Mouse (Mus musculus): ENCODE measurements around the gene Cnot11. TPM values are rescaled to one million over a fixed set of nuclear protein-coding genes. Genes with fewer than 3 reads are reported as not detected.

Gene Cnot11
- polyA plus RNA-seq, 1 experiment from 2014 or later = 19.8 TPM

DNA sequence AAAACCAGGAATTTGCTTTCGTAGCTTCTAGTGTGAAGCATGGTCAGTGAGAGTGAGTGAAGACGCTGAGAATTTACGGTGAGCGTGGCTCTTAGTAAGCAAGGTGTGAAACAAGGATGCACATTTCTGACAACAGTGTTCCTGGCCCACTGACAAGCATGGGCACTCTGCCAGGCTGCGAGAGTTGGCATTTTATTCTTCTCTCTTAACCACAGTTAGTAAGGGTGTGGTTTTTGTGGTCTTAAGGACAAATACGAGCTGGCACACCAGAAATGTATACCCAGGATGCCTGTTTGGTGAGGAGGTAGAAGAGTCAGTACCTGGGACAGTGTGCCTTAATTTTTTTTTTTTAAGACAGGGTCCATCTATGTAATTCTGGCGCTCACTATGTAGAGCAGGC, 10.8 kb downstream of the Cnot11 start:
- DNase-seq (ENCODE audit: low spot score) = no peak
- H3K27me3 ChIP-seq (replicated peaks; ENCODE audit: control insufficient read depth, insufficient read depth, low read length) = no peaks in the 10 kb centered on the region

DNA sequence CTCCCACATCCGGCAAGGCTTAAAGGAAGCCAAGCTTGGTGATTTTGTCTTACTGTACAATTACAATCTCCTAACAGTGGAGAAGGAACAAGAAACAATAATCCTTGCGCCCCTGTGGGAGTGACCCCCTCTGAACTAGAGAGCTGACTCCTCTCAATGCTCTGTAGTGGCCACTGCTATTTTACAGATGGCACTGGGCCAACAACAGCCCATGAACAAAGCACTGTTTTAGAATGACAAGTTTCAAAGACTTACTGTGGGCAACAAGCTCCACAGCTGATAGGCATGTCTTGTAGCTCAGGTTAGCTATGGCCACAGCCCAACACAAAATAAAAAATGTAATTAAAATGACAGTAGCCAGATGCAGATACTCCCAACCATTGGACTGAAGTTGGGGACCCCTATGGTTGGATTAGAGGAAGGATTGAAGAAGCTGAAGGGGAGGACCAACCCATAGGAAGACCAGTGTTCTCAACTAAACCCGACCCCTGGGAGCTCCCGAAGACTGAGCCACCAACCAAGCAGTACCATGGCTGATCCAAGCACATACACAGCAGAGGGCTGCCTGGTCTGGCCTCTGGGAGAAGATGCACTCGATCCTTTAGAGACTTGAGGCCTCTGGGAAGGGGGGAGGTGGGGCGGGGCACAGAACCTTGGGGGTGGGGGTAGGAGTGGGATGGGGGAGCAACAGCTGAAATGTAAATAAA, 11.5 kb downstream of the Cnot11 start:
- H3K27ac ChIP-seq (ENCODE audit: low read depth, low read length) = no peak overlapping the region
- no peaks in the 10 kb centered on the region for H3K9me3 ChIP-seq (replicated peaks; ENCODE audit: control insufficient read depth, low read length)
- no peak overlapping the region for H3K9ac ChIP-seq (ENCODE audit: low read length)
- H3K4me1 ChIP-seq (ENCODE audit: control insufficient read depth, insufficient read depth, low read length) = no peaks in the 10 kb centered on the region
- H3K36me3 ChIP-seq (ENCODE audit: control insufficient read depth, insufficient read depth, low read length) = peaks cover 65% of the 10 kb centered on the region
- ATAC-seq (no peak), DNase-seq (ENCODE audit: low spot score) (no peak)
- H3K27me3 ChIP-seq (replicated peaks; ENCODE audit: control insufficient read depth, insufficient read depth, low read length) = no peaks in the 10 kb centered on the region
- no peak overlapping the region for H3K4me3 ChIP-seq (ENCODE audit: low read depth, low read length)
- no peak overlapping the region for H3K4me2 ChIP-seq (ENCODE audit: low read length)
- 92% methylated on average over 6 of the region's 6 CpGs for WGBS

More for the DNA sequence above, 10.8 kb downstream of the Cnot11 start:
- Histone ChIP-seq H3K27ac (ENCODE audit: low read depth, low read length) (no peak overlapping the region), H3K4me1 (ENCODE audit: control insufficient read depth, insufficient read depth, low read length) (no peaks in the 10 kb centered on the region), H3K9ac (ENCODE audit: low read length) (no peak overlapping the region), H3K4me2 (ENCODE audit: low read length) (no peak overlapping the region), H3K4me3 (ENCODE audit: low read depth, low read length) (no peak overlapping the region), H3K36me3 (ENCODE audit: control insufficient read depth, insufficient read depth, low read length) (peaks cover 67% of the 10 kb centered on the region), H3K9me3 (replicated peaks; ENCODE audit: control insufficient read depth, low read length) (0 out of 2 replicates have a peak, but pooled peaks cover 1% of the 10 kb centered on the region)
- WGBS = 80% methylated on average over 7 of the region's 7 CpGs
- ATAC-seq = no peak

DNA sequence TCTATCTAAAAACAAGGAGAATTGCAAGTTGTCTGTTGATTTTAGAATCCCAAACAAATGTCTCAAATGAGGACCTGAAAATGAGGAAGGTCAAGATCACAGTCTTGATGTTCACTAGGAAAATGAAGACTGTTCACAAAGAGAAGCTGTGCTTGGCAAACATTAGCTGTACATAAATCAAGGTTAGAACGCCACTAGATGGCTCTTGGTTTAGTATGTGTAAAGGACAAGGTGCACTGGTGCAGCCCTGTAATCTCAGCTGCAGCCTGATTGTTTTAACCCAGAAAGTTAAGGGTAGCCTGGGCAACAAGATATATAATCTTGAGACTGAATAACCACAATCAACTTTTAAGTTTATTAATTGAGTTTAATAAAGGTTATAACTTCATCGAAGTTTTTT, 12.4 kb downstream of the Cnot11 start:
- 78% methylated on average over 2 of the region's 2 CpGs for WGBS
- no peaks in the 10 kb centered on the region for H3K9me3 ChIP-seq (replicated peaks; ENCODE audit: control insufficient read depth, low read length)
- ATAC-seq (no peak), DNase-seq (ENCODE audit: low spot score) (no peak)
- no peak overlapping the region for H3K9ac ChIP-seq (ENCODE audit: low read length)
- H3K36me3 ChIP-seq (ENCODE audit: control insufficient read depth, insufficient read depth, low read length) = peaks cover 69% of the 10 kb centered on the region
- H3K4me1 ChIP-seq (ENCODE audit: control insufficient read depth, insufficient read depth, low read length) = no peaks in the 10 kb centered on the region
- H3K27ac ChIP-seq (ENCODE audit: low read depth, low read length) = no peak overlapping the region
- H3K4me2 ChIP-seq (ENCODE audit: low read length) = no peak overlapping the region
- no peak overlapping the region for H3K4me3 ChIP-seq (ENCODE audit: low read depth, low read length)
- no peaks in the 10 kb centered on the region for H3K27me3 ChIP-seq (replicated peaks; ENCODE audit: control insufficient read depth, insufficient read depth, low read length)

GRCm38 (mm10) chr1:39549831-39550230, 15.0 kb downstream of the Cnot11 start:
- no peaks in the 10 kb centered on the region for H3K9me3 ChIP-seq (replicated peaks; ENCODE audit: control insufficient read depth, low read length)
- no peaks in the 10 kb centered on the region for H3K27me3 ChIP-seq (replicated peaks; ENCODE audit: control insufficient read depth, insufficient read depth, low read length)
- no peak for ATAC-seq
- WGBS = 87% methylated on average over 2 of the region's 2 CpGs
- no peak overlapping the region for H3K27ac ChIP-seq (ENCODE audit: low read depth, low read length)
- H3K9ac ChIP-seq (ENCODE audit: low read length) = no peak overlapping the region
- no peak overlapping the region for H3K4me2 ChIP-seq (ENCODE audit: low read length)
- DNase-seq (ENCODE audit: low spot score) = no peak
- H3K4me3 ChIP-seq (ENCODE audit: low read depth, low read length) = no peak overlapping the region
- peaks cover 66% of the 10 kb centered on the region for H3K36me3 ChIP-seq (ENCODE audit: control insufficient read depth, insufficient read depth, low read length)
- no peaks in the 10 kb centered on the region for H3K4me1 ChIP-seq (ENCODE audit: control insufficient read depth, insufficient read depth, low read length)

DNA sequence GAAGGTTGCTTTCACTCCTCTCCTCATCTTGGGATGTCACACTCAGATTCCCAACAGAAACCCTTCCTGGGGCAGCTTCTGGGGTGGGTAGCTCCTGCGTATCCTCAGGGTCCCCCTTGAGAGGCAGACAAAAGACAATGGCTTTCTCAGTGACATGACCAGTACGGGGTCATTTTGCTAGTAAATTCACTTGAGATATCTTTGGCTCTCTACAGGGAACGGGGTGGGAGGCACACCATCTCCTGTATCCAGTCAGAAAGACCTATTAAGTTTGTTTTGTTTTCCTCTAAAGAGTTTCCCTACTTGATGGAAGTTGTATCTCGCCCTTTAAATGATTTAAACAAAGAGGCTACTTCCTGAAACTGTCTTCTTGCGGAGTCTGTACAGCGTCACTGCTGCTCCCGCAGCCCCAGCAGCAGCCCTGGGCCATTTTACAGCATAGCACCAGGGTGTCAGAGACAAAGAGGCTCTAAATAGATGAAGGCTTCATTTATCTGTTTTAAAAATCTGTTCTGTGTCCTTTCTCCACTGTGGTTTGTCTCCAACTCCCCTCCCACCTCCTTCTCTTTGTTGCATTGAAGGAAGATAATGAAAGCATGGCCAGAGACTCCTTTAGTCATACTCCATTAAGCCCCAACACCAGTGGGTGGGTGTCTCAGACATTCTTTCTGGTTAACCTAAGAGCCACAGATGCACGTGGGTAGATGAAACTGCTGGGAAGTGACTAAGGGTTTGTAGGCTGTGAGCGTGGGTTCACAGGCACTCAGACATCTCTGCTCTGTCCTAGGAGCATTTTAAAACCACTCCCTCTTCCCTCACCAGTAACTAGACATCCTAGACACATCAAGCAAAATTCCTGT, 21.0 kb downstream of the Cnot11 start:
- Histone ChIP-seq H3K4me3 (ENCODE audit: low read depth, low read length) (no peak overlapping the region), H3K36me3 (ENCODE audit: control insufficient read depth, insufficient read depth, low read length) (peaks cover 65% of the 10 kb centered on the region), H3K4me1 (ENCODE audit: control insufficient read depth, insufficient read depth, low read length) (no peaks in the 10 kb centered on the region), H3K27me3 (replicated peaks; ENCODE audit: control insufficient read depth, insufficient read depth, low read length) (no peaks in the 10 kb centered on the region), H3K27ac (ENCODE audit: low read depth, low read length) (no peak overlapping the region), H3K9ac (ENCODE audit: low read length) (no peak overlapping the region), H3K4me2 (ENCODE audit: low read length) (no peak overlapping the region), H3K9me3 (replicated peaks; ENCODE audit: control insufficient read depth, low read length) (no peaks in the 10 kb centered on the region)
- no peak for ATAC-seq
- DNase-seq (ENCODE audit: low spot score) = no peak
- WGBS = 63% methylated on average over 9 of the region's 9 CpGs

DNA sequence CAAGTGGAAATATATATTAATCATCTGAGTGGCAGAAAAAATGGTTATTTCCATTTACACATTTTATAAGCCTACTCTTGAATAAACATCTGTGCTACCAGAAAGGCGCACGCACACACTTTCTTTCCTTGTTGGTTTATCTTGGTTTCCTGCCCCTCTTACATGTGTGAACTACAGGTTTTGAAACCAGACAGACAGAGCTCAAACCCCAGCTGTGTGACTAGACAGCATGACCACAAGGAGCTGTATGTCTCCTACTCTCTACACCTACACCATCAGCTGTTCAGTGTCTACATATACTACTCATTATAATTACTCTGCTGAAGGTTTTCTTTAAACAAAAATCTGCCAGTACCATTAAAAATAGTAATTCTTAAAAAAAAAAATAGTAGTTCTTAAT, 24.2 kb downstream of the Cnot11 start:
- WGBS = 95% methylated on average over 2 of the region's 2 CpGs
- DNase-seq (ENCODE audit: low spot score) = no peak

DNA sequence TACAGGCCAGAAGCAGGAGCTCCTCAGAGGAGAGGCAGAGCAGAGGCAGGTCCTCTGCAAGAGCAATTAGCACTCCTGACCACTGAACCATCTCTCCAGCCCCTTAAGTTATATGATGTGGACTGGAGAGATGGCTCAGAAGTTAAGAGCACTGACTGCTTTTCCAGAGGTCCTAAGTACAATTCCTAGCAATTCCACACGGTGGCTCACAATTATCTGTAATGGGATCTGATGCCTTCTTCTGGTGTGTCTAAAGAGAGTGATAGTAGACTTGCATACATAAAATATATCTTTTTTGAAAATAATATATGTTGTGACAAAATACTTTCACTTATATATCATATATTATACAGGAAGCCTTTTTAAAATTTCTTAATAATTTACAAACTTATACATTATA, 27.1 kb downstream of the Cnot11 start:
- WGBS = 58% methylated on average over 1 of the region's 1 CpGs
- Histone ChIP-seq H3K4me2 (ENCODE audit: low read length) (no peak overlapping the region), H3K9me3 (replicated peaks; ENCODE audit: control insufficient read depth, low read length) (no peaks in the 10 kb centered on the region), H3K27me3 (replicated peaks; ENCODE audit: control insufficient read depth, insufficient read depth, low read length) (no peaks in the 10 kb centered on the region), H3K4me1 (ENCODE audit: control insufficient read depth, insufficient read depth, low read length) (no peaks in the 10 kb centered on the region), H3K9ac (ENCODE audit: low read length) (no peak overlapping the region), H3K36me3 (ENCODE audit: control insufficient read depth, insufficient read depth, low read length) (peaks cover 31% of the 10 kb centered on the region), H3K27ac (ENCODE audit: low read depth, low read length) (no peak overlapping the region), H3K4me3 (ENCODE audit: low read depth, low read length) (no peak overlapping the region)
- DNase-seq (ENCODE audit: low spot score) (peak; percentile 17), ATAC-seq (no peak)

More for the DNA sequence above, 24.2 kb downstream of the Cnot11 start:
- peaks cover 53% of the 10 kb centered on the region for H3K36me3 ChIP-seq (ENCODE audit: control insufficient read depth, insufficient read depth, low read length)
- no peak overlapping the region for H3K4me3 ChIP-seq (ENCODE audit: low read depth, low read length)
- H3K4me1 ChIP-seq (ENCODE audit: control insufficient read depth, insufficient read depth, low read length) = no peaks in the 10 kb centered on the region
- H3K9me3 ChIP-seq (replicated peaks; ENCODE audit: control insufficient read depth, low read length) = no peaks in the 10 kb centered on the region
- H3K27me3 ChIP-seq (replicated peaks; ENCODE audit: control insufficient read depth, insufficient read depth, low read length) = no peaks in the 10 kb centered on the region
- no peak for ATAC-seq
- H3K27ac ChIP-seq (ENCODE audit: low read depth, low read length) = no peak overlapping the region
- no peak overlapping the region for H3K4me2 ChIP-seq (ENCODE audit: low read length)
- no peak overlapping the region for H3K9ac ChIP-seq (ENCODE audit: low read length)

- Histone ChIP-seq H3K4me1 (ENCODE audit: control insufficient read depth, insufficient read depth, low read length) (no peaks in the 10 kb centered on the region), H3K36me3 (ENCODE audit: control insufficient read depth, insufficient read depth, low read length) (peaks cover 31% of the 10 kb centered on the region), H3K9me3 (replicated peaks; ENCODE audit: control insufficient read depth, low read length) (no peaks in the 10 kb centered on the region), H3K9ac (ENCODE audit: low read length) (no peak overlapping the region), H3K4me3 (ENCODE audit: low read depth, low read length) (no peak overlapping the region), H3K4me2 (ENCODE audit: low read length) (no peak overlapping the region), H3K27me3 (replicated peaks; ENCODE audit: control insufficient read depth, insufficient read depth, low read length) (no peaks in the 10 kb centered on the region), H3K27ac (ENCODE audit: low read depth, low read length) (no peak overlapping the region)
- no peak for ATAC-seq
- no peak for DNase-seq (ENCODE audit: low spot score)
- 82% methylated on average over 7 of the region's 7 CpGs for WGBS
These were observed 28.4 kb downstream of the Cnot11 start for GRCm38 (mm10) chr1:39563161-39563560.

DNA sequence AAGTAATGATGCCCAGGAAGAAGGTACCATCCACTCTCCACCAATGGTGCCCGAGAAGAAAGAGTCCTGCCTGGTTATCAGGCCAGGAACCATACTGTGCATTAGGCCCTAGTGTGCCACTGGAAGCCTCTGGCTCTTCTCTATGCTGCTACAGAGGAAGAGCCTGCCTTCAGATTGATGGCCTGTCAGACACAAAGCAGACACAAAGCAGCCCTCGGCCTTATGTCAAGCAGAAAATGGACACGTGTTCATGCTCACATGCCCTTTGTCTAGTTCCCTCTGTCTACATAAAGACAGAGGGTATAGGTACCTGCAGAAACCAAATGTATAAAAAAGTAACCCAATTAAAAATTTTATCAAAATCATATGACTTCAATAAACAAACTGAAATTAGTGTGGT, 29.8 kb downstream of the Cnot11 start:
- 80% methylated on average over 3 of the region's 3 CpGs for WGBS
- no peak for DNase-seq (ENCODE audit: low spot score)

More for the DNA sequence above, 29.8 kb downstream of the Cnot11 start:
- Histone ChIP-seq H3K4me3 (ENCODE audit: low read depth, low read length) (no peak overlapping the region), H3K9ac (ENCODE audit: low read length) (no peak overlapping the region), H3K36me3 (ENCODE audit: control insufficient read depth, insufficient read depth, low read length) (peaks cover 20% of the 10 kb centered on the region), H3K9me3 (replicated peaks; ENCODE audit: control insufficient read depth, low read length) (no peaks in the 10 kb centered on the region), H3K27ac (ENCODE audit: low read depth, low read length) (no peak overlapping the region), H3K27me3 (replicated peaks; ENCODE audit: control insufficient read depth, insufficient read depth, low read length) (no peaks in the 10 kb centered on the region), H3K4me2 (ENCODE audit: low read length) (no peak overlapping the region), H3K4me1 (ENCODE audit: control insufficient read depth, insufficient read depth, low read length) (no peaks in the 10 kb centered on the region)
- ATAC-seq = no peak

All from forebrain, embryonic 14.5 days (tissue).